Mouse (Mus musculus): Measurements from ENCODE around the gene Gm30302.
"Not testable (repeated sequence)": the region's sequence is repeated elsewhere in the genome, so short reads cannot be mapped to it uniquely, and the experiment has no call there.

Gene Gm30302

GRCm38 (mm10) chr13:49798901-49799300 lies at the start of gene Gm30302:
Gene Gm30302 (minus strand): TSS chr13:49799001.
- DNase-seq: no peak

- no peak for DNase-seq
Measured at GRCm38 (mm10) chr13:49846751-49847150, 48.0 kb upstream of the Gm30302 start.

GRCm38 (mm10) chr13:49846141-49846540 lies 47.3 kb upstream of the Gm30302 start:
- DNase-seq: no peak

- no peak for DNase-seq
Measured at GRCm38 (mm10) chr13:49845663-49846062, 46.9 kb upstream of the Gm30302 start.

GRCm38 (mm10) chr13:49844071-49844470 lies 45.3 kb upstream of the Gm30302 start:
- DNase-seq: no peak

GRCm38 (mm10) chr13:49841186-49841585 lies 42.4 kb upstream of the Gm30302 start:
- DNase-seq: no peak

GRCm38 (mm10) chr13:49830355-49830754 lies 31.6 kb upstream of the Gm30302 start:
- no peak for DNase-seq

GRCm38 (mm10) chr13:49825300-49825699 lies 26.5 kb upstream of the Gm30302 start:
- no peak for DNase-seq

GRCm38 (mm10) chr13:49814958-49815357 lies 16.2 kb upstream of the Gm30302 start:
- no peak for DNase-seq

- no peak for DNase-seq
Measured at GRCm38 (mm10) chr13:49814420-49814819, 15.6 kb upstream of the Gm30302 start.

GRCm38 (mm10) chr13:49807146-49807545 lies 8.3 kb upstream of the Gm30302 start:
- no peak for DNase-seq

GRCm38 (mm10) chr13:49788563-49789393 lies 10.0 kb downstream of the Gm30302 start:
- DNase-seq: no peak

GRCm38 (mm10) chr13:49783899-49784298 lies 14.9 kb downstream of the Gm30302 start:
- DNase-seq: no peak

GRCm38 (mm10) chr13:49771536-49771935 lies 27.3 kb downstream of the Gm30302 start:
- not testable (repeated sequence) for DNase-seq

GRCm38 (mm10) chr13:49769111-49769510 lies 29.7 kb downstream of the Gm30302 start:
- DNase-seq: no peak

- DNase-seq: no peak
Measured at GRCm38 (mm10) chr13:49768048-49768447, 30.8 kb downstream of the Gm30302 start.

GRCm38 (mm10) chr13:49766269-49766668 lies 32.5 kb downstream of the Gm30302 start:
- no peak for DNase-seq

GRCm38 (mm10) chr13:49765306-49765705 lies 33.5 kb downstream of the Gm30302 start:
- DNase-seq: no peak

- no peak for DNase-seq
Measured at GRCm38 (mm10) chr13:49762208-49762607, 36.6 kb downstream of the Gm30302 start.

- no peak for DNase-seq
Measured at GRCm38 (mm10) chr13:49760675-49761074, 38.1 kb downstream of the Gm30302 start.

- no peak for DNase-seq
Measured at GRCm38 (mm10) chr13:49757966-49758365, 40.8 kb downstream of the Gm30302 start.

- DNase-seq: no peak
Measured at GRCm38 (mm10) chr13:49756591-49756990, 42.2 kb downstream of the Gm30302 start.

- DNase-seq: no peak
Measured at GRCm38 (mm10) chr13:49741285-49742040, 57.3 kb downstream of the Gm30302 start.

- DNase-seq: no peak
Measured at GRCm38 (mm10) chr13:49738011-49738410, 60.8 kb downstream of the Gm30302 start.

Data from lung, adult 18-20 months (tissue).